Mouse (Mus musculus) spleen, embryonic (tissue): Measurements from ENCODE around the gene Alx3.

Source experiments
- CTCF ChIA-PET: fragments of 350-600 bp; sonication (Branson Sonifier 250); formaldehyde crosslinking; loops from one replicate; lab custom pipeline; 2022; lab: Charles Lee

The Alx3 gene

DNA sequence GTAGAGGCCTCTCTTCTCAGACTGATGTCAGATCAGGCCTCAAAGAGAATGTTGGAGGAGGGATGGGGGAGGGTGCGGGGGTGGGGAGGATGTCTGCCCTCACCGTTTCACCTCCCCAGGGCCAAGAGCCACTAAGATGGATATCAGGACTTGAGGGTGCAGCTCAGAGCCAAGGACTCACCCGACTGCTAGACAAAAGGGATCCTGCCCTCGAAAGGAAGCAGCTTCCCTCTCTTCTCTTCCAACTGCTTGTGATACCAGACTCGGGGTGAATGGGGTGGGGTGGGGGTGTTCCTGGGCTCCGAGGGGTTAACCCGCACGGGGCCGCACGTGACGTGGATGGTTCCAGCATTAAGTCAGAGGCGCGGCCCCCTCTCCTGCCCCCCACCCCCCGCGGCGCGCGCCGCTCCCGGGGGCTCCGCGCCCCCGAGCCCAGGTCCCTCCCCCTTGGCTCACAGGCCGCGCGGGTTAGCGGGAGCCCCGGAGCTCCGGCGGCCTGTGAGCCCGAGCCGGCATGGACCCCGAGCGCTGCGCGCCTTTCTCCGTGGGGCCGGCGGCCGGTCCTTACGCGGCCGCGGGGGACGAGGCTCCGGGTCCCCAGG lies at the start of gene Alx3:
Alx3 (plus strand) TSS at position 370 of the 602 bp plus-strand sequence.
- CTCF ChIA-PET = no interaction called here

DNA sequence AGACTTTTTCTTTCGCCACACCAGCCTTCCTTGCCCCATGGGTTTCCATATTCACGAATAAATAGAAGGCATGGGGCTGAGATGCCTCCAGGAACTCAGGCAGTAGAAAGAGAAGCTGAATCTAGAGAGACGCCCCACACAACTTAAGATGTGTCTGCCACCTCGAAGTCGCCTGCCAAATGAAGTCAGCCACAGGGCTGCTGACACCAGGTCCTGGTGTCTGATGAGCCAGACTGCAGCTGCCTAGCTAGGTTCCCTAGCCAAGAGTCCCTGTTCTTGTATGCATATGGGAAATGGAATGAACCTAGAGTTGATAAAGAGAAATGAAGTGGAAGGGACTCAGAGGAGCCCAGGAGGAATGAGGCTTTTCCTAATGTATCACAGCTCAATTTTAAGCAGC lies 49.6 kb upstream of the Alx3 start:
- CTCF ChIA-PET = no interaction called here

DNA sequence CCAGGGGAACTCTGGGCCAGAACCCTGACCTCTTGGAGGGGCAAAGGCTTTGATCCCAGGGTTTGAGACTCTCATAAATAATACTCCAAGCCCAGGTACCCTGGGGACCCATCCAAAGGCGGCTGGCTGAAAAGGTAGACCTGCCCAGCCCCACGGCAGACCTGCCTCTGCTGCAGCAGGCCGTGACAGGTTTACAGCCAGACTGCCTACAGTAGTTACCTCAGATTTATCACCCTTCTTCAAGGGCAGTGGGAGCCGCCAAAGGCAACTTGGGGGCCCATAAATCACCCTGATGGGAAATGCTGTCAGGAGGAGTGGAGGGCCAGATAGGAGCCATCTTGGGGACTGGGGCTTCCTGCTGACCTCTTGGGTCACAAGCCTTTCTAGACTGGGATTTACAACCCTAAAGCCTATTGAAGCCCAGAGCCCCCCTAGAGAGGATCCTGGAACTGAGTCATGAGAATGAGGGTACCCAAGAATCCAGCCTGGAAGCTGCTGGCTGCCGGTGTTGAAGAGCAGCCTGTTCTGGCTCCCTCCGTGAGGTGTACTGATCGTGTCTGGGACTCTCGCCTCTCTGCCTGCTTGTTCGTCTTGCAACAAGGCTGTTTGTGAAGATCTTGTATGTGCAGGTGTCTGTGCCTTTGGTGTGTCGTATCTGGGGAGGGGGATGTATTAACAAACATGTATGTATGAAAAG lies 49.0 kb upstream of the Alx3 start:
- CTCF ChIA-PET = no interaction called here

DNA sequence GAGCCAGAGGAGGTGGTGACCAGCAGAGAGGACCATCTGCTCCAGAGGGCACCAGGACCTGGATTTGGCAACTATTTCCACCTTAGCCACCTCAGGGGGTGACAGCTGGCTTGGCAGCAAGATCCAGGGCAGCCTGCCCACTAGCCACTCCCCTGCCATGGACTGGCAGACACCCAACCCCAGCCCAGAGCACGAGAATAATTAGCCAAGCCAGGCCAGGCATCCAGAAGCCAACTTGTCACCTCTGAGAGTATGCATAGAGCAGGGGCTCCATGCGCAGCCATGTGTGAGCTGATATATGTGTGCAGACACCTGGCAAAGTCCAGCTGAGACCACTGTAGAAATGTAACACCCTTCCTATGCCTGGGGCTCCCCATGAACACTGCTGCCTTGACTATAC lies 47.9 kb upstream of the Alx3 start:
- CTCF ChIA-PET = no interaction called here

DNA sequence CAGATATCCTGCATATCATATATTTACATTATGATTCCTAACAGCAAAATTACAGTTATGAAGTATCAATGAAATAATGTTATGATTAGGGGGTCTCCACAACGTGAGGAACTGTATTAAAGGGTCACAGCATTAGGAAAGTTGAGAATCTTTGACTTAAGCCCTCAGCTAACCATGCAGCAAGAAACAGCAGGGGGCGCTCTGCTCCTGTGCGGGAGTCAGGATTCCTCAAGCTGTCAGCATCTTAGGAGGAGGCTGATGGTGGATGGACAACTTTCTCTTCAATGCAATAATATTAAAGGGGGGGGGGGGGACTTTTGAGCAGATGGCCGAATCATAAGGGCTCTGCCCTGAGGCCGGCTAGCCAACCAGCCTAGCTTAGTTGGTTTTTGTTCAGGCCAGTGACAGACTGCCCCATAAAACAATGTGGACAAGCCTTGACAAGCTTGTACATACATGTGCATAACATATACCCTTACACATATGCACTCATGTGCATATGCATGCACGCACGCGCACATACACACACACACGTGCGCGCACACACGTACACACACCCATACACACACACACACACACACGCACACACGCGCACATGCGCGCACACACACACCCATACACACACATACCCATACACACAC lies 44.3 kb upstream of the Alx3 start:
- CTCF ChIA-PET = no interaction called here

DNA sequence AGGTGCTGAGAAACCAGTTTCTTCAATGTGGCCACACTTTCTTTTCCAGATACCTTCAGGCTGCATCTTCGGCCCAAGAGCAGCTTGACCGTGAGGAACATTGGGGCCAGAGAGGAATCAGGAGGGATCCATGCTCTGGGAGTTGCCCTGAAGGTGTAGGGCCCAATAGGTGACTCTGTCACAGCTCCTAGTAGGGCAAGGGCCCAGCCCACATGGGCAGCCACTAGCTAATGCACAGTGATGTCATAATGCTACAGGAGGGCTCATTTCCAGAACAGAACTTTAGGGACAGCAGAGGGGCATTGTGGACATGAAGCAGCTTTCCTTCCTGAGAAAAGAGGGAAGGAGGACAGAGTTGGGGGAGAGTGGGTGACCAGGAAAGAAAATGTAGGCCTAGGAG lies 40.0 kb upstream of the Alx3 start, which contains the start of gene Ubl4b:
Ubl4b (minus strand) TSS at position 232 of the 400 bp plus-strand sequence.
- CTCF ChIA-PET = no interaction called here

DNA sequence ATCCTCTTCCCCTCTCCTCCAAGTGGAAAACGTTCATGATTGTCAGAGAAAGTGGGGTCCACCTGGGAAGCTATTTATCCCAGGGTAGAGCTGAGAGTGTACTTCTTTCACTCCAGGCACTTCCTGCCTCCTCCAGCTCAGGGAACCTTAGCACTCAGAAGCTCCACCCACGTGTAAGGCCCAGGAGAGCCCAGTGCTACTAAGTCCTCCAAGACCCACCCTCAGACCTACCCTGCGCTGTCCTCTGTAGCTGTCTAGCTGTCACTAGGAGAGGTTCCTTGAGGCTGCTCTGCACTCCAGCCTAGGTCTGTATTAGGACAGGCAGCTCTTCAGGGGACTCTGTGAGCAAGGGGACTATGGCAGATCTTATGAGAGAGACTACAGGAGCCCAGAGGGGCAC lies 36.1 kb upstream of the Alx3 start:
- CTCF ChIA-PET = no interaction called here

DNA sequence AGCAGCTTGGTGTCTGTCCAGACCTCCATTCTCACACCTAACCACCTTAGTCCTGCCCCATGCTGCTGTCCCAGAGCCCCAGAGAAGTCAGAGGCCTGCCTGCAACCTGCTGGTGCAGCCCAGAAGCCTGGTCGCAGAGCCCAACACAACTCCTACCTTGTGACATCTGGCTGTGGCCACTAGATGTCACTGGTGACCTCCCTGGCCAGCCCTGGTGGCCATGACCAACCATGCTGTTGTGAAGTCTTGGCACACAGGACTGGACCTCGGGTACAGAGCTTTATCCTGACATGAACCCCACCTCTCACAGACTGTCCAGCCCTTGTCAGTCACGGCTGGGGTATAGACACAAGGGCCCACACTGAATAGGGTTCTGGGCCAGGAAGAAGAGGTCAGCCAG lies 35.6 kb upstream of the Alx3 start:
- CTCF ChIA-PET = no interaction called here

DNA sequence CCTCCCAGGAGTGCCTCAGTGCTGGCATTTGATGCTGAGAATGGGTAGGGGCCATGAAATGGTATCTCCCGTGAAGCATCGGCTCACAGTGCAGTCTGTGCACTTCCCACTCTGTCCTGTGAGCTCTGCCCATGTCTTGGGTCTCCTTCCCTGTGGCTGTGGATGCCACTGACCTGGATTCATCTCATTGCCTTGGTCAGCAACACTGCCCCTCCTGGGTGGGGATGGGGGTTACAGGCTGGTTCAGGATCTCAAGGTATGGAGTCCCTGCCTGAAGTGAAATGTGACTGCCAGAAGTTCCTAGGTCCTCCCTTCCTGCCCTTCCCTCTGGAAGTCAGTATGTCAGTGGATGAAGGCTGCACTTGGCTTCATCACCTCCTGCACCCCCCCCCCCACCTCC lies 32.7 kb upstream of the Alx3 start:
- CTCF ChIA-PET = no interaction called here

DNA sequence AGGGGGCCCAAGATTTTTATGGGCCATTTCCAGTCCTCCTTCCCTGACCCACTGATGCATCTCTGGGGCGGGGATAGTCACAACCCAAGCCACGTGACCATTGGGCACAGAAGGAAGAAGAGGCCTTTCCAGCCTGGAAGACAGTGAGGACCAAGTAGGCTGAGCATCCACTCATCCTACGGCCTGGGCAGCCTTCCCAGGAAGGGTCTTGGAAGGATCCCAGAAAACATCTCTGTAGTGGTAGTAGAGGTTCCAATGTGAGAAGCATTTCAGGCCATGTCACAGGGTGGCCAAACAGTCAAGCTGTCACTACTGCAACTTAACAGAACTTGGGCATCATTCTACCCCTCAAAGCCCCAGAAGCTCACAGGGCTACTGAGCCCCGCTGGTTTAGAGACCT lies 32.2 kb upstream of the Alx3 start:
- CTCF ChIA-PET = no interaction called here

DNA sequence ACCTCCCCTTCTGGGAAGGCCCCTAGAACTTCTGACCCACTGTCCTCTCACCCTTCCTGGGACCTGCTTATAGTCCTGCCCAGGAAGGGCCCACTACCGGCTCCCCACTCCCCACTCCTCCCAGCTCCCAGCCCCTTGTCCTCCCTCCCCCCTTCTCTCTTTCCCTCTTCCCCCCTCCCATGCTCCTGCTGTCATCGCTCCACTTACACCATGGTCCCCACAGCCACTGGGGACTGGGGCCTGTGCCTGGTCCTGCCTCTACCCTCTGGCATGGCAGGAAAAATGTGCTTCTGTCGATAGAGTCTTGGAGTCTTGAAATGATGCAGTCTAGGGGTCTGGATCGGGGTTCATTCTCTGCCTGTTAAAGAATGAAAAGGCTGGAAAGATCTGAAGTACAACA lies 31.0 kb upstream of the Alx3 start:
- CTCF ChIA-PET = no interaction called here

DNA sequence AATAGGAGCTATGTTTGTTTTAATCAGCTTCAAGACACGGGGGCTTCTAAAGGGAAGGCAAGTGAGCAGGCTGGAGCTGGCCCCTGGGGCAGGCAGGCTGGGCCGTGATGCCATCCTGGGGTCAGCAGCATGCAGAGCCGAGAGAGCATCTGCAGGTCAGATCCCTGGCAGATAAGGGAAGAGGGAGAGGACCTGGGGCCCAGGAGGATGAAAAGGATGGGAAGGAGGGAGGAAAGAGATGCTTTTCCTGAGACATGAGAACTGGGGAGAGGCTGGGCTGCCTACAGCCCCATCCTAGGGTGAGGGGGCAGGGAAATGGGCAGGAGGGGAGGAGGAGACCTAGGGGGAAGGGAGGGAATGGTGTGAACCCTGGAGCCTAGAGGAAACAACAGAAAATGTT lies 29.5 kb upstream of the Alx3 start:
- CTCF ChIA-PET = no interaction called here

DNA sequence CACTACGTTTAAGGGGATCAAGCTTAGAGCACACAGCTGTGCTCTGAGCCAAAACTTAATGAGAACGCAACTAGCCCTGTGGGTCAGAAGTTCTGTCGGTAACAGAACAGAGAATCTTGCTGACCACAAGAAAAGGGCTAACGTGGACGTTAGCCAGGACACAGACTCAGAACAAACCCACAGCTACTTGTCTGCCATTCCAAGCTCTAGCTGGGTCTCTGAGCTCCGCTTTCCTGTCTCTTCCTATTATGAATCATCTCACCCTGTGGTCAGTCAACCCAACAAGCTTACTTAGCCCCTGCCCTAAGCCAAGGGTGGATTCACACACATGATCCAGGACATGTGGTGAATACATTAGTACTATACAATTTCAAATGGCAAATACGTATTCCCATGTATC lies 27.1 kb upstream of the Alx3 start:
- CTCF ChIA-PET = no interaction called here

DNA sequence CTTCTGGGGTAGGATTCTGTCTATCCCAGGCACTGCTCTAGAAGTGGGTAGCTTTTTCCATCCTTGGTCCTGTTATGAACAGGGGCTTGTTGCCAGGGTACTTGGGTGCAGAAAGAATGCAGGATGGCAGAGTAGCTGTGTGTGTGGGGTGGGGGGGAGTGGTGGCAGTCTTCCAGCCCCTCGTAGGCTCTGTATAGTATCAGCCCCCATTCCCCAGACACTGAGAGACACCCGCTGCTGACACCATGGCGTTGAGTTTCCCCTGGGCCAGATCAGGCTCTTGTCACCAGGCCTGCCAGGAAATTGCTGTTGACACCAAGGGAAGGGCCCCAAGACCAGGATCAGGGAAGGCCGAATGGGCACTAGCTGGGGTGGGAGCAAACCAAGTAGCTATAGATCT lies 26.1 kb upstream of the Alx3 start:
- CTCF ChIA-PET = no interaction called here

DNA sequence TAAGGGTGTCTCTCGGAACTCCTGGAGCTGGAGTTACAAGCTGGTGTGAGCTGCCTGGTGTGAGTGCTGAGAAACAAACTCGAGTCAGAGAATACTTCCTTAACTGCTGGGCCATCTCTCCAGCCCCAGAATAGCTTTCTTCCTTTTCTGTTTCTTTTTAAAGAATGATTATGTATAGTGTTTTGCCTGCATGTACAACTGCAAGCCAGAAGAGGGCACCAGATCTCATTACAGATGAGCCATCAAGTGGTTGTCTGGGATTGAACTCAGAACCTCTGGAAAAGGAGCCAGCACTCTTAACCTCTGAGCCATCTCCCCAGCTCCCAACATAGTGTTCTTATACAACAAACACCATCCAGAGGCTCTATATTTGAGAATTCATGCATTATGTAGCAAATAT lies 23.6 kb upstream of the Alx3 start:
- CTCF ChIA-PET = no interaction called here

DNA sequence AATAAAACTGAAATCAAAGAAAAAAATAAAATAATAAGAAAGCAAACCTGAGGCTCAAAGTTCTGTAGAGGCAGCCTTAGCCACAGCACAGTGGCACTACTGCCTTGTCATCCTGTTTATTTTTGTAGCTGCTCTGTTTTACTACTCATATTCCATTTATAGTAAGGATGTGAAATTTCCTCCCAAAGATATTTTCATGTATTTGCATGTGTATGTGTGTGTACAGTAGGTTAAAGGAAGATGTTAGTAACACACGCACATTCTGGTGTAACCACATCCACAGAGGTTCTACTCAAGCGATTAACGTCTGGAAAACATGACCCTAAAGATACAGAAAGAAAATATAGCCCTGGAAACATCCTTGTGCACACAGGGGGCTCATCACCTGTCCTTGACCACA lies 18.0 kb upstream of the Alx3 start:
- CTCF ChIA-PET = no interaction called here

DNA sequence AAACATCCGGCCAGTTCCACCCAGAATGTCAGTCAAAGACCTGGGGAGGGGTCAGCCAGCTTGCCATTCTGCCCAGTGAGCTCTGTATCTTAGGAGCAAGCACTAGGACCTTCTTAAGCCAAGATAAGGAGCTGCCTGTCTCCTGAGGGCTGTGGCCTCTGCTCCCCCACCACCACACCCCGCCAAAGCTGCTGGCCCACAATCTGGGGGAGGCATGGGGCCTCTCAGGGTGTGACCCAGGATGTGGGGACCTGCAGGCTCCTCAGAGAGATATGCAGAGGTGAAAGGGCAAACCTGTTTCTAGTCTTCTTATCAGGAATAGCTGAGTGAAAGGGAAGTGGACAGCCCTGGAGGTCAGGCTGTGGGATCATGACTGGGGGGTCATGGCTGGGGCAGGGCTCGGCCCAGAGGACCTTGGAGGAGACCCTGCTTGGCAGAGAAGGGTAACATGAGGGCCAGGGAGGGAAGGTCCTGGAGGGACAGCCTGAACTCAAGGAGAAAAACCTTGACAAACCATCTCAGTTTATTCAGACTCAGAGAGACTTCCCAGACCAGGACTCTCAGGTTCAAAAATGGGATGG lies 16.9 kb upstream of the Alx3 start:
- CTCF ChIA-PET = no interaction called here

DNA sequence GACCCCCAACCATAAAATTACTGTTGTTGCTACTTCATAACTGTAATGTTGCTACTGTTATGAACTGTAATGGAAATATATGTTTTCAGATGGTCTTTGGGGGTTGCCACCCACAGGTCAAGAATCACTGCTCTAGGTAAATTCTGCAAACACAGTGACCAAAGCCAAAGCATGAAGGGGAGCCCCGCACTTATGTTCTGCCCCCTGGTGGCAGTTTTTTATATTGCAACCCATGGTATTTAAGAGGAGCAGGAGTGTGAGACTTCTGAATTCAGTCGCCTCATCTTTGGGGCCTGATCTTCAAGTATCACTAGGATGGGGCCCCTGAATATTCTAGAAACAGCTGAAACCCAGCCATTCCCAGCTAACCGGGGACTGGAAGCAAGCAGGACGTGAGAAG lies 15.4 kb upstream of the Alx3 start:
- CTCF ChIA-PET = no interaction called here

DNA sequence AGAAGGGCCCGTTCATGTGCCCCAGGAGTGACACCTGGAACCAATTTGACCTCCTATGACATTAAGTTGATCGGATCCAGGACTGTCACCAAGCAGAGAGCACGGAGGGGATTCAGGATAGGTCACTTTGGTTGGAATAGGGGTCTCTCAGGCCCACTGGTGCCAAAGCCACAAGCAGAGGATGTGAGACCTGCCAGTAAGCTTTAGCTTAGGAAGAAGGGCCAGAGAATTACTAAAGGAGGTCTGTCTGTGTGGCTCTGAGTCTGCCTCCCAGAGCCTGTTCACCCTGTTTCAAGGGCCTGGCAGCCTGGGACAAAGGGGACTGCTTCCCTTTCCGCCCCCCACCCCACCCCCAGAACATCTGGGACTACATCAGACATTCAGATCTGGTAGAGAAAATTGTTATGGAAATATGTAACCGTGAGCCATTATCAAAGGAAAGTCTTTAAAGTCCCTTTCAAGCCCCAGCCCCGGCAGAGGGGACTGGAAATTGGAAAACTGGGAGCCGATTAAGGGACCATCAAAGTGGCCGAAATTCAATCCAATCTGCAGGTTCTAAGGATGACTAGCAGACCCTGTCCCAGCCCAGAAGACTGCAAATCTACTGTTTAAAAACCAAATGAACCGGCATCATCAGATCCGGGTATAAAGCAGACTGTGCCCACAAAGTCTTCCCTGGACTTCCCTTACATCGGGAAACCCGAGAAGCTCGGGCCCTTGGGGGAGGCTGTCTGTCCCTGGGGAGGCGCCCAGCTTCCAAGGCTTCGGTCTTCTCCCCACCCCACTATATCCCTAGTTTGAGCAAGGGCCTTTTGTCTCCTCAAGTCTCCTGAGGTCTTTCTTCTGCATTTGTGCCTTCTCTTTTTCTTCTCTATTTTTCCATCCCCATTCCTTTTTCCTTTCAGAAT lies 13.5 kb upstream of the Alx3 start:
- CTCF ChIA-PET = no interaction called here

DNA sequence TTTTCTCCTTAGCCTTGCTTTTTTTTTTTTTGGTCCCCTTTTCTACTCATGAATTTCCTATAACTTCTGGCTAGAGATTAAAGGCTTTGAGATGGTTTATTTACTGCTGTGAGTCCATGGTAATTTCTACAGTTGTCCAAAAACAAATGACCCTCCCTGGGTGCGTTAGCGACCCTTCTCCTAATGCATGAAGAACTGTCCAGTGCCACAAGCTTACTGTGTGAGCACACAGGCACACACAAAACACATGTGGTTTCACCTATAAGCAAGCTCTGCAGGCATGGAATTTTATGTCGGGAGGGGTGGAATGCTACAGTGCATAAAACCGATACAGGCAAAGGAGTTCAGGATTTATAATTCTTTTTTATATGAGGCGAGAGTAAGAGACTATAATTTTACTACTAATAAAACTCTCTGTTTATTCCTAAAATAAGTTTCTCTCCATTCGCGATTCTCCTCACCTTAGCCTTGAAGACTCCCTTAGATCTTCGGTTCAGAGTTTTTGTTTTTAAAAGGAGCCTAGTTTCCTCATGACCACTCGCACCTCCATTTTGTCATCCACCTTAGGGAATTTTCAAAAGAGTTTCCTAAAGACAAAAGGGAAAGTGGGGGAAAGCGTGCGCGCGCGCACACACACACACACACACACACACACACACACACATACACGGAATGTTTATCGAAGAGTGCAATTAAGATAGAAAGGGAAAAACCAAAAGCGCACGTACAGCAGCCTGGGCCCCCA lies 12.5 kb upstream of the Alx3 start:
- CTCF ChIA-PET = no interaction called here
